Mouse (Mus musculus) lung, postnatal 10 days (tissue): ENCODE results near the gene Kcnk10.

ENCODE experiments used
- DNase-seq: peaks from one replicate; pipeline ENCODE4 v3.0.0; 2021

The Kcnk10 gene

DNA sequence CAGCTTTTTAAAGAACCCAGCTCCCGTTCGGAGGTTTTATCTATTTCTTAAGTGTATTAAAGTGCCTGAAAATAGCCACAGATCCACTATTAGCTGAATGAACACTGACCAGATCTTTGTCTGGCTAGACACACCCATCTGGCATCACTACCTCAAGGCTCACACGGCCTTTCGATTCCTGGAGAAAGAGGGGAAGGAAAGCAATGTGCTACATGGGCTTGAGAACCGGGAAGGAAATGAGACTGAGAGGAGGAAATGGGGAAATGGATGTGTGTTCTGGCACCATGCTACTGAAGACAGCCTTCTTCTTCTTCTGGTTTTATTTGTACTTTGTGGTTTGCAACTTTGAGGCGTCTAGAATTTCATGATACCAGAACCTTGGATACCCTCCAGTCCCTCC is 8.7 kb downstream of the Kcnk10 start:
- DNase-seq, result no peak

DNA sequence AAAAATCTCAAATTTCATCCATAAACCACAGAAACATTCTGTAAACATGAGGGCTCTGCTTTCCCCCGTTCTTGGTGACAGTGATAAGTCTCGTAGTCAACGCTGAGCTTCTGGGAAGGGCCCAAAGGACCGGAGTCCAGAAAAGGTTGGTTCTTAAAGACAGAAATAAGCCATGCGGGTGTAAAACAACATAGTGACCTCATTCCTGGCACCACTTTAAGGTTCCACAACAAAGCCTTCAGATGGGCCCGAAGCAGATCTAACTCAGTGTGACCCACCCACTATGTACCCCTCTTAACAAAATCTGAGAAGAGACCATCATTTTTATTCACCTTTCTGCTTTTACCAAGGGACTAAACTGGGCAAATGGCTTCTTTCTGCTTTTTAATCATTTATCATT is 10.2 kb downstream of the Kcnk10 start:
- DNase-seq, result no peak

DNA sequence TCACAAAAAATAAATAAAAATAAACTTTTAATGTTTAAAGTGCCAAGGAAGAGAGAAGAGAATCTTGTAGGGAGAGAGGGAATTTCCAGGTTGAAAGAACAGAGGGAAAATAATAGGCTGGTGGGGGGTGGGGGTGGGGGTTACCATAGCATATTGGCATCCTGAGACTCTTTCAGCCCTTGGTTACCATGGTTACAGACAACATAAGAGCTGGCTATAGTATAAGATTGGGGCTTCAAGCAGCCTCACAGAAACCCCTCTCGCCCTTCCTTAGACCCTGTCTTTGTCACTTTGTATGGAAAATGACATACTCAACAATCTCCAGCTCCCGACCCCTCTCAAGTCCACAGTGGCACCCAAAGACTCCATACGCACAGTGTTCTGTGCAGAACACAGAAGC is 13.7 kb downstream of the Kcnk10 start:
- DNase-seq, result no peak

DNA sequence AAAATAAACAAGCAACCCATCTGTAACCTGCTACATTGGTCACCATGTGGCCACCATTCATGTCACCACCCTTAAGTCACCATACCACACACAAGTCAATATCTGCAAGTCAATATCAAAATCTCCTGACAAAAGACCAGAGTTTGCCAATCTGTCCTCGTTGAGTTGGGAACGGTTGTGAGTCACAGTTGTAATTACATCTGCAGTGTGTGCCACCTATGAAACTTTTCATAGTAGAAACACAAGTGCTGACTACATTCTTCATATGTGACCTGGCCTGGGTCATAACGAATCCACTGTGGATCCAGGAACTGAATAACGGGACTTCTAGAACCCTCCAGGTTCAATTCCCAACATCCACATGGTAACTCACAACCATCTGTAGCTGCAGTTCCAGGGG is 14.8 kb downstream of the Kcnk10 start:
- DNase-seq, result no peak

GRCm38 (mm10) chr12:98562341-98562977 is 15.7 kb downstream of the Kcnk10 start:
- no peak for DNase-seq

- no peak for DNase-seq
Measured at GRCm38 (mm10) chr12:98560038-98560437, 18.1 kb downstream of the Kcnk10 start.

DNA sequence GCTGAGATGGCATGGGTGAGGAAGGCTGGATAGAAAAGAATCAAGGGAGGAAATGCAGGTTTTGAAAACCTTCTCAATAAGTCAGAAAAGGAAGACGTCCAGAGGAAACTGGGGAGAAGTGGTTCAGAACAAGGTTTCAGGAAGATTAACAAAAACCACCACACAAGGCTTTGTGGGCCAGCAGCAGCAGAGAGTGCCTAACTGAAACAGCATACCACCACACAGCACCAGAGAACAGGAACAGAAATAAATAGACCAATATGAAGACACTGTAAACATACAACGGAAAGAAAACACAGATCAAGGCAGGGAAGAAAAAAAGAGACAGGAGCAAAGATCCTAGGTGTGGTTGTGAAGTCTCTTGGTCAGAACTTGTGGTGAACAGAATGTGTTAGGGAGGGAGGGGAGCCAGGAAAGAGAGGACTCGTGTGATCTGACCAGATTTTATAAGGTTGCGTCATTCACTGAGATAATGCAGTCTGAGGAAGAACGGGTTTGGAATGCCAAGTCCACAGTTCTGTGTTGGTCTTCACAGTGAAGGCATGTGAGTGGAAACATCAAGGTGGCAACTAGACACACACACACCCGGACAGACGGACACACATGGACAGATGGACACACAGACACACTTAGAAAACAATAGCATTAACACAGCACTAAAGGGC is 21.0 kb downstream of the Kcnk10 start:
- DNase-seq, result no peak

DNA sequence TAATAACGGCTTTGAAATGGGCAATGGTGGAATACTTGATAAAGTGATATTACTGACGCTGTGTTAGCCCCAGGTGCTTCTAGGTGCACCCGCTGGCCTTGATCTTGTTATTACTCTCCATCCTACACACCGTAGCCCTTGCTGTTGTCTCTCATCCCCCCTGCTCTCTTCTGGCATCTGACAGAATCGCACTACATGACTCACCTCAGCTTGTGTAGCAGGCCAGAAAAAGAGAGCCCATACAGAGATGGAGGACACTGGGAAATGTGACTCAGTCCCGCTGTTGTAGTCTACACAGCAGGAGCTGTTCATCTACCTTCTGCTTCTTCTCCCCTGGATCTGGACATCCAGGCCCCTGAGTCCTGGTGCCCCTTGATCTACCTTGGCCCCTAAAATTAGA is 28.1 kb downstream of the Kcnk10 start:
- no peak for DNase-seq

DNA sequence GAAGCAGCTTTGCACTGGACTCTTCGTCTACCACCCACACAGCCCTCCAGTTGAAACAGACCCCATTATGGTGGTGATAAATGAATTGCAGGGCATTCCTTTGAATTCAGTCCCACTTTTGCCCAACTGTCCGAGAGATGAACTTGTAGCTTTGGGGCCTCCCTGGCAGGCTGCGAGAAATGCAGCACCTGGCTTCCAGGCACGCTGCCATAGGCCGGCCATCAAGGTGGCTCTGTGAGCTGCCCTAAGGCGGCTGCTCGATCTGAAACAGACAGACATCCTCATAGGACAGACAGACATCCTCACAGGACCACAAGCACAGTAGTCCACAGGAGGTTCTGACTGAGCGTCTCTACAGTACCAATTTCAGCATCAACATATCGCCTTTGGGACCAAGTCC is 30.0 kb downstream of the Kcnk10 start:
- no peak for DNase-seq

DNA sequence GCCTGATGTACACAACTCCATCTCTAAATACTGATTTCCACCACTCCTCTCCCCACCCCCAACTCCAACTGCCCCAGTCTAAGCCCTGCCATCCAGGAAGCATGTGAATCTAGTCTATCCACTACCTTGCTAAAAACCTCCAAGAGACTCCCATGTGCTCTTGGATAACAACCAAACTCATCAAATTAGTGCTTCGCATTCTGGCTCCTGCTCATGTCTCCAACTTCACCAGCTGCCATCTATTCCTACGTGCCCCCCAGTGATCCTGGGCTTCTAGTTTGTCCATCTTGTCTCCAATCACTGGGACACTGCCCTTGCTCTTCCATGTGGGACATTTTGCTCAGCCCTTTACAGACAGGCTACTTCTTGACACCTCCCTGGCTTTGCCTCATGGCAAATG is 32.2 kb downstream of the Kcnk10 start:
- DNase-seq, result no peak

DNA sequence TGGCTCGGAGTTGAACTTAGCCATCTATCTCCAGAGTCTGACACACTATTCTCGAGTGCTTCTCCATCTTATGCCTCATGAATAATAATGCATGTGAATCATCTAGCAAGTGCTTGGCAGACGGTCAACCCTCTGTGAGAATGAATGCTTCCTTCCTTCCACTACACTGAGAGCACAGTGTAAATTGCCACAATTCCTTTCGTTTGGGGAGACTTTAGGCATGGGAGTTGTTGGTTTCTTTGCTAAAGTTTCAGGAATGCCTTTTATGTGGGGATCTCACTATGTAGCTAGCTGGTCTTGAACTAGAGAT is 32.9 kb downstream of the Kcnk10 start:
- no peak for DNase-seq

DNA sequence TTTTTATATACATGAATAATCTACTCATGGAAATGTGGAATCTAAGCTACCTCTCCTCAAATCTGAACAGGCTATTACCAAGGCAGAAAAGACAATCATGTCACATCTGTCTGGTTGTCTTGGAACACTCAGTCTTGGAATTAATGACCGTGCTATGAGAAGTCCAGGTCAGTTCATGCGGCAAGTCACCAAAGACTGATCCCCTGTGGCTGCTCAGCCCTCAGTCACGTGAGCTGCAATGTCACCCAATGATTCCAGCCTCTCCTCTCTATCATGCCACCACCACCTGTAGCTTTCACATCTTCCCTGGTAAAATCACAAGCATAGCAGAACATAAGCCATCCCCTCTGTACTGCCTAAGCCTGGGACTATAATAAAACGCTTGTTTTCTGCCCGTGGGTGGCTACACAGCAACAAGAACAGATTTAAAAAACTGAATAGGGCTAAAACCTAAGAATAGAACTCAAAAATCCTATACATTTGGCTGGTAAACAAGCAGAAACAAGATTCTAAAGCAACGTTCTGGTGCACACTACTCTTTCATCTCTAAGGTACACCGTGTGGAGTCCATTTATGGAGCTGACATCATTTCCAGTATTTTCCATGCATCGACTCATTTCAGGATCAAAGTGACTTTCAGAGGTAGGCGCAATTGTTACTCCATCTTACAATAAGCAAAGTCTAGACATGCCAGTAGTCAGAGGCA is 33.4 kb downstream of the Kcnk10 start:
- DNase-seq, result no peak

GRCm38 (mm10) chr12:98536760-98537159 is 41.4 kb downstream of the Kcnk10 start:
- DNase-seq, result peak; percentile 4

DNA sequence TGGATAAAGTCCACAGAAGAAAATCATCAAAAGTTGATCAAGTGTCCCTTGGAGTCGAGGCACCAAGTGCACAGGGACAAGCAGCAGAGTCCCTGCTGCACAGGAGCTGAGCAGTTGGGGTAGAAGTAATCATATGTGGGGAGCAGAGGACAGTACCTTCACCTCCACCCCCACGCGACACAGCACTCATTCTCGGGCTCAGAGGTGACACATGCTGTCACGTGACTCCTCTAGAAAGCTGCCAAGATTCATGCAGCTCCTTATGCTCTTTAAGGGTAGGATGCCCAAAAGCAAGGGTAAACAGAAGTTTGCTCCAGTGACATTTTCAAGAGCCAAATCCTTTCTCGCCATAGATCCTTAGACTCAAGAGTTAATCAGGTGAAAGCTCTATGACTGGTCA is 42.1 kb downstream of the Kcnk10 start:
- DNase-seq, result no peak

DNA sequence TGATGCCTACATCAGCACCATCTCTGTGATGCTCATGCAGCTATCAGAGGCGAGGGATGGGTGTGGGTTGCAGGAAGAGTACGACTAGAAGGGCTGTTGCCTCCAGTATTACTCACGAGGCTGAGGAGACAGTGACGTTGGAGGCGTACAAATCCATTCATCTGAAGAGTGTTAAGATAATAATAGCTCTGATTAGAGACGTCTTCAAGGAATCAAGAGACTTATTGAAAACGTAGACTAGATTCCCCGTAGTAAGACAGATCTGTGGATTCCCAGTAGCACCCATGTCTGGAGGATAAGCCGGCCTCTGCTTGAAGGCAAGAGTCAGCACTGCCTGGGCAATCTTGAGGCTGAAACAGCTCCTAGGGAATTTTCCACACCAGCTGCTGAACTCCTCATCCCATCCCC is 42.6 kb downstream of the Kcnk10 start:
- no peak for DNase-seq

- no peak for DNase-seq
Measured at GRCm38 (mm10) chr12:98528635-98529034, 49.5 kb downstream of the Kcnk10 start.

GRCm38 (mm10) chr12:98525361-98525760 is 52.7 kb downstream of the Kcnk10 start:
- no peak for DNase-seq

- DNase-seq, result no peak
Measured at GRCm38 (mm10) chr12:98524331-98525311, 53.5 kb downstream of the Kcnk10 start.

DNA sequence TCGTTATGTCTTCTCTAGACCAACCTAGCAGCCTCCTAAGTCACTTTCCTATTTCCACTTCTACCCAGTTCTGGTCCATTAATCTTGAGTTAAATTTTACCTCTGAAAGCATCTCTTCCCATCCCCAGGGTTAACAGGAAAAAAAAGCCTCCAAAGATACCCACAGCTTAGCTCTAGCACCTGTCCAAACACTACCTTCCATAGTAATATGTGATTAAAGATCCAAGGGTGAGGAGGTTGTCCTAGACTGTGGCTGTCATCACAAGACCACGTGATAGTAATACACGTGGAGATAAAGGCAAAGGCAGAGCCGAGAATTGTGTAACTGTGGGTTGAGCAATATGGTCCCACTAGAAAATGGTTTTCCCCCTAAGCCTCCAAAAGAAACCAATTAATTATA is 56.8 kb downstream of the Kcnk10 start:
- DNase-seq, result no peak

- no peak for DNase-seq
Measured at GRCm38 (mm10) chr12:98520568-98520931, 57.6 kb downstream of the Kcnk10 start.

GRCm38 (mm10) chr12:98519866-98520567 is 58.1 kb downstream of the Kcnk10 start:
- DNase-seq, result no peak

- no peak for DNase-seq
Measured at GRCm38 (mm10) chr12:98505601-98506000, 72.5 kb downstream of the Kcnk10 start.
